Mouse (Mus musculus): Measurements from ENCODE around the gene Sorl1. TPM values are rescaled to one million over a fixed set of nuclear protein-coding genes. Genes with fewer than 3 reads are reported as not detected.

Sorl1 gene
- polyA plus RNA-seq, 1 experiment from 2014 or later, result 2.3 TPM

DNA sequence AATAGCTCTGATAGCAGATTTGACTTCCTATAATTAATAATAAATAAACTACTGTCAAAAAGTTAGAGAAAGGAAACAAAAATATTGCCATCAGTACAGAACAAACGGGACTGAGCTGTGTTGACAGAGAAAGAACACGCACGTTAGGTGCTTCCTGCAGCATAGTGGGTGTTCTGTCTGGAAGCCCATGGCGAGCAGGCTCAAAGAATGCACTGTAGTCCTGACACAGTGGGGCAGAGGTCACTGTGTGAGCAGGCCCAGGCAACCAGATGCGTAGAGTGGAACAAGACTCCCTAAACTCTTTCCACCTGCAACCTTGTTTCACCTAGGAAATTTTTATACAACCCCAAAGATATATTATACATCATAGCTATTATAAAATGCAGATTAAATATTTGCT is 194.1 kb downstream of the Sorl1 start:
- Histone ChIP-seq H3K36me3 (no peaks in the 10 kb centered on the region), H3K9me3 (replicated peaks) (no peaks in the 10 kb centered on the region), H3K4me3 (no peak overlapping the region), H3K27me3 (ENCODE audit: low read depth, poor library complexity, severe bottlenecking) (peaks cover 11% of the 10 kb centered on the region), H3K4me1 (peaks cover 8% of the 10 kb centered on the region), H3K27ac (replicated peaks) (no peak overlapping the region)
- DNase-seq (ENCODE audit: low spot score), result no peak
- WGBS, result 54% methylated on average over 5 of the region's 5 CpGs

- peak overlapping the region; percentile 40; the same call in 1 of the 2 replicates for H3K27ac ChIP-seq (replicated peaks)
- no peaks in the 10 kb centered on the region for H3K27me3 ChIP-seq (ENCODE audit: low read depth, poor library complexity, severe bottlenecking)
- no peaks in the 10 kb centered on the region for H3K36me3 ChIP-seq
- 78% methylated on average over 4 of the region's 4 CpGs for WGBS
- no peak for DNase-seq (ENCODE audit: low spot score)
- no peaks in the 10 kb centered on the region for H3K4me1 ChIP-seq
- H3K9me3 ChIP-seq (replicated peaks), result 0 out of 2 replicates have a peak, but pooled peaks cover 4% of the 10 kb centered on the region
- no peak overlapping the region for H3K4me3 ChIP-seq
These were observed 198.4 kb downstream of the Sorl1 start for GRCm38 (mm10) chr9:41925721-41926120.

DNA sequence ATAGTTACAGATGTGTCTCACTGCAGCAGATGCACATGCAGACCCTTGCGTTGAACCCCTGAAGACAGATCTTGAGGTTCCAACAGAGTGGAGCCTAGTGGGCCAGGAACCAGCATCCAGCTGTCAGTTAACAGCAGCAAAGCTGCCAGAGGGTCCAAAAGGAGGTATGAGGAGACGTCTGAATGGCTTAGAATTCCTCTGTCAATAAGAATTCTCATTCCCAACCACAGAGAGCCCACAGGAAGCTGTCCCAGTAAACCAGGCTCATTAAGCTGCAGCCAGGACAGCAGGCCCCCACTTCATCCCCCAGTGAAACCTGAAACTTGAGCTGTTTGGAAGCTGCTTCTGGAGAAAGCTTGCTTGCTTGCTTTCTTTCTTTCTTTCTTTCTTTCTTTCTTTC is 200.0 kb downstream of the Sorl1 start:
- Histone ChIP-seq H3K4me1 (peaks cover 7% of the 10 kb centered on the region), H3K27ac (replicated peaks) (no peak overlapping the region)
- no peak for DNase-seq (ENCODE audit: low spot score)

GRCm38 (mm10) chr9:41922416-41922815 is 201.7 kb downstream of the Sorl1 start:
- Histone ChIP-seq H3K4me1 (peaks cover 18% of the 10 kb centered on the region), H3K27me3 (ENCODE audit: low read depth, poor library complexity, severe bottlenecking) (no peaks in the 10 kb centered on the region), H3K36me3 (no peaks in the 10 kb centered on the region), H3K4me3 (no peak overlapping the region), H3K9me3 (replicated peaks) (0 out of 2 replicates have a peak, but pooled peaks cover 4% of the 10 kb centered on the region), H3K27ac (replicated peaks) (no peak overlapping the region)
- WGBS, result 87% methylated on average over 6 of the region's 6 CpGs
- no peak for DNase-seq (ENCODE audit: low spot score)

More for the DNA sequence above, 200.0 kb downstream of the Sorl1 start:
- WGBS, result 44% methylated on average over 2 of the region's 2 CpGs
- H3K9me3 ChIP-seq (replicated peaks), result 0 out of 2 replicates have a peak, but pooled peaks cover 4% of the 10 kb centered on the region
- no peaks in the 10 kb centered on the region for H3K27me3 ChIP-seq (ENCODE audit: low read depth, poor library complexity, severe bottlenecking)
- no peak overlapping the region for H3K4me3 ChIP-seq
- no peaks in the 10 kb centered on the region for H3K36me3 ChIP-seq

DNA sequence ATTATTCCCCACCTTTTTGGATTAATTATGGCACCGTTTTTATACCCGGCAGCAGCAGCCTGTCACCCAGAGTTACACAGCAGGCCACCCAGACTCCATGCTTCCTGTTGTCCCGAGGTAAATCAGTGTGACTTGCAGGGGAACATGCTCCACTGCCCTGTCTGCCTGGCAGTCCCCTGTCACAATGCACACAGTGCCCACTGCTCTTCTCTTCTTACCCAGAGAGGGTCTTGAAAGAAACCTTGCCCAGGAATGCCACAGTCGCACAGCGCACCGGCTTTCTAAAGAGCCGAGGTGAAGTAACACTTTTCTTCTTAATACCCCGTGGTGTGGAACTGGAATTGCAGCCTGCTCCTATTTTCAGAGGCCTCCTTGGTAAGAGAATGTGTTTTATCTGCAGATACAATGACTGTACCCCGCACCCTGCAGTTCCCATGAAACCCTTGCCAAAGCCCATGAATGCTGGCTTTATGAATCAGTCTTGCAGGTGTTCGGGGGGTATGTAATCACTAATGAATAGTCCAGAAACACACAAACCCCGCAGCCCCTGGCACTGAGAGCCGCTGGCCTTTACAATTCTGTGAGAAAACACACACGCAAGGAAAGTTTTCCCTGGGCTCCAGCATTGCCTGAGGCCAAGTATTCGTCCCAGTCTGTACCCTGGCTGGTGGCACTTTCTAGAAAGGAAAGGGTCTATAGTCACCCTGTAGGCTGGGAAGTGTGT is 205.3 kb downstream of the Sorl1 start:
- Histone ChIP-seq H3K4me3 (no peak overlapping the region), H3K27me3 (ENCODE audit: low read depth, poor library complexity, severe bottlenecking) (no peaks in the 10 kb centered on the region), H3K27ac (replicated peaks) (peak overlapping the region; percentile 49; the same call in 1 of the 2 replicates), H3K36me3 (no peaks in the 10 kb centered on the region), H3K4me1 (peaks cover 24% of the 10 kb centered on the region), H3K9me3 (replicated peaks) (0 out of 2 replicates have a peak, but pooled peaks cover 3% of the 10 kb centered on the region)
- DNase-seq (ENCODE audit: low spot score), result no peak
- WGBS, result 64% methylated on average over 14 of the region's 14 CpGs

- H3K4me1 ChIP-seq, result peaks cover 24% of the 10 kb centered on the region
- H3K4me3 ChIP-seq, result no peak overlapping the region
- 75% methylated on average over 4 of the region's 4 CpGs for WGBS
- peak overlapping the region; percentile 49; the same call in 1 of the 2 replicates for H3K27ac ChIP-seq (replicated peaks)
- no peaks in the 10 kb centered on the region for H3K36me3 ChIP-seq
- no peak for DNase-seq (ENCODE audit: low spot score)
- no peaks in the 10 kb centered on the region for H3K27me3 ChIP-seq (ENCODE audit: low read depth, poor library complexity, severe bottlenecking)
- H3K9me3 ChIP-seq (replicated peaks), result no peaks in the 10 kb centered on the region
These were observed 205.9 kb downstream of the Sorl1 start for GRCm38 (mm10) chr9:41918155-41918554.

DNA sequence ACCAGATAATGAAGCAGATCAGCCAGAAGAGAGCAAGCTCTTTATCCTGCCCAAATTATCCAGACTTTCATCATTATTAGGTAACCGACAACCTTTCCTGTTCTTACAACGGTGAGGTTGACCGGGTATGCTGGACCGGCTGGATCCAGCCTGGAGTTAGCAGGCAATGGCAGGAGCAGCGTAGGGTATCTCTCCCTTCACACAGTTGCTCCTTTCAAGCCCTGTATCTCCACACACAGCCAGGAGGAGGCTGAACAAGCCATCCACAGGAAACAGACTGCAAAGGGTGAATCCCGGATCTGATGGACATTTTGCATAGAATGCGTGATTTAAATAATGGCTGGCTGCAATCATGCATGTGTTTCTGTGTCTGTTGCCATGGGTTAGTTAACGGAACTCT is 208.5 kb downstream of the Sorl1 start:
- Histone ChIP-seq H3K27ac (replicated peaks) (no peak overlapping the region), H3K27me3 (ENCODE audit: low read depth, poor library complexity, severe bottlenecking) (no peaks in the 10 kb centered on the region)
- 82% methylated on average over 8 of the region's 8 CpGs for WGBS

More for the DNA sequence above, 208.5 kb downstream of the Sorl1 start:
- H3K36me3 ChIP-seq, result no peaks in the 10 kb centered on the region
- no peak overlapping the region for H3K4me3 ChIP-seq
- H3K4me1 ChIP-seq, result peaks cover 24% of the 10 kb centered on the region
- no peaks in the 10 kb centered on the region; the same call in 1 of the 2 replicates for H3K9me3 ChIP-seq (replicated peaks)
- DNase-seq (ENCODE audit: low spot score), result no peak

Other genes with a start within 250 kb of the Sorl1 start
- gene Sc5d, start 140.0 kb upstream of the Sorl1 start, polyA plus RNA-seq (2016; fragmentation: Nextera tagmentation; extraction: Ambion mirVana), result 64.8 and 71.0 TPM in 2 replicates